Mouse (Mus musculus): ENCODE measurements at regions not wholly inside any gene's neighbourhood (a gene's known extent, or its start where the extent isn't known, plus 50 kb on each side); places are given as distances from the start of the nearest gene placed in this dataset.
A peak's percentile ranks its signal among the peaks of the same experiment; 100 is the strongest.
"Not testable (repeated sequence)": the region's sequence is repeated elsewhere in the genome, so short reads cannot be mapped to it uniquely, and the experiment has no call there.

GRCm38 (mm10) chr13:72299660-72300059, 329.0 kb upstream of the Irx2 start:
- ATAC-seq: no peak
- DNase-seq (ENCODE audit: low spot score): peak; percentile 9
- H3K4me2 ChIP-seq (ENCODE audit: low read depth, low read length): no peak overlapping the region
- no peak overlapping the region for H3K9ac ChIP-seq (replicated peaks; ENCODE audit: low read length)
- TF ChIP-seq CTCF (IDR thresholded peaks at IDR 0.05; ENCODE audit: low read depth): no peak
- H3K4me1 ChIP-seq (ENCODE audit: insufficient read depth, low read length): no peaks in the 10 kb centered on the region
- H3K36me3 ChIP-seq (ENCODE audit: insufficient read depth, low read length): no peaks in the 10 kb centered on the region
- no peak overlapping the region for H3K4me3 ChIP-seq (ENCODE audit: low read length)
- H3K9me3 ChIP-seq (ENCODE audit: low read length): no peaks in the 10 kb centered on the region
- H3K27ac ChIP-seq: no peak overlapping the region
- 19% methylated on average over 3 of the region's 3 CpGs for WGBS
- peaks cover 18% of the 10 kb centered on the region for H3K27me3 ChIP-seq (ENCODE audit: insufficient read depth, low read length)

- H3K27ac ChIP-seq: no peak overlapping the region
- ATAC-seq (no peak), DNase-seq (ENCODE audit: low spot score) (no peak)
- no peak overlapping the region; the same call in 1 of the 2 replicates for H3K4me2 ChIP-seq (ENCODE audit: low read depth, low read length)
- peaks cover 18% of the 10 kb centered on the region for H3K27me3 ChIP-seq (ENCODE audit: insufficient read depth, low read length)
- TF ChIP-seq CTCF (IDR thresholded peaks at IDR 0.05; ENCODE audit: low read depth): no peak
- H3K4me3 ChIP-seq (ENCODE audit: low read length): peak overlapping the region; percentile 16; the same call in 1 of the 2 replicates
- no peaks in the 10 kb centered on the region for H3K36me3 ChIP-seq (ENCODE audit: insufficient read depth, low read length)
- WGBS: 63% methylated on average over 7 of the region's 7 CpGs
- no peak overlapping the region for H3K9ac ChIP-seq (replicated peaks; ENCODE audit: low read length)
- H3K9me3 ChIP-seq (ENCODE audit: low read length): no peaks in the 10 kb centered on the region
- no peaks in the 10 kb centered on the region for H3K4me1 ChIP-seq (ENCODE audit: insufficient read depth, low read length)
Observed at GRCm38 (mm10) chr13:72301114-72301513, 327.5 kb upstream of the Irx2 start.

GRCm38 (mm10) chr13:72301841-72302240, 326.8 kb upstream of the Irx2 start:
- WGBS: 24% methylated on average over 15 of the region's 15 CpGs
- ATAC-seq (no peak), DNase-seq (ENCODE audit: low spot score) (peak; percentile 36)
- no peak overlapping the region for H3K9ac ChIP-seq (replicated peaks; ENCODE audit: low read length)
- no peaks in the 10 kb centered on the region for H3K36me3 ChIP-seq (ENCODE audit: insufficient read depth, low read length)
- no peak for TF ChIP-seq CTCF (IDR thresholded peaks at IDR 0.05; ENCODE audit: low read depth)
- H3K4me3 ChIP-seq (ENCODE audit: low read length): peak overlapping the region; percentile 16
- peak overlapping the region; percentile 51 for H3K4me2 ChIP-seq (ENCODE audit: low read depth, low read length)
- no peaks in the 10 kb centered on the region for H3K9me3 ChIP-seq (ENCODE audit: low read length)
- peaks cover 18% of the 10 kb centered on the region for H3K27me3 ChIP-seq (ENCODE audit: insufficient read depth, low read length)
- H3K27ac ChIP-seq: no peak overlapping the region
- no peaks in the 10 kb centered on the region for H3K4me1 ChIP-seq (ENCODE audit: insufficient read depth, low read length)

- Histone ChIP-seq H3K27ac (no peak overlapping the region), H3K9ac (replicated peaks; ENCODE audit: low read length) (no peak overlapping the region), H3K36me3 (ENCODE audit: insufficient read depth, low read length) (no peaks in the 10 kb centered on the region), H3K9me3 (ENCODE audit: low read length) (no peaks in the 10 kb centered on the region), H3K4me3 (ENCODE audit: low read length) (0 out of 2 replicates have a peak overlapping the region, but pooled peaks have one; percentile 16), H3K27me3 (ENCODE audit: insufficient read depth, low read length) (peaks cover 13% of the 10 kb centered on the region), H3K4me2 (ENCODE audit: low read depth, low read length) (peak overlapping the region; percentile 51), H3K4me1 (ENCODE audit: insufficient read depth, low read length) (no peaks in the 10 kb centered on the region)
- DNase-seq (ENCODE audit: low spot score) (no peak), ATAC-seq (no peak)
- 42% methylated on average over 19 of the region's 19 CpGs for WGBS
- no peak for TF ChIP-seq CTCF (IDR thresholded peaks at IDR 0.05; ENCODE audit: low read depth)
Observed at GRCm38 (mm10) chr13:72302436-72303125, 326.0 kb upstream of the Irx2 start.

- DNase-seq (ENCODE audit: low spot score): peak; percentile 42
Observed at GRCm38 (mm10) chr13:72303126-72303760, 325.4 kb upstream of the Irx2 start.

GRCm38 (mm10) chr13:72324041-72324690, 304.5 kb upstream of the Irx2 start:
- Histone ChIP-seq H3K36me3 (ENCODE audit: insufficient read depth, low read length) (no peaks in the 10 kb centered on the region), H3K27me3 (ENCODE audit: insufficient read depth, low read length) (no peaks in the 10 kb centered on the region), H3K4me2 (ENCODE audit: low read depth, low read length) (peak overlapping the region; percentile 40), H3K4me3 (ENCODE audit: low read length) (no peak overlapping the region), H3K9me3 (ENCODE audit: low read length) (no peaks in the 10 kb centered on the region), H3K4me1 (ENCODE audit: insufficient read depth, low read length) (peaks cover 3% of the 10 kb centered on the region; the same call in 1 of the 2 replicates), H3K27ac (no peak overlapping the region), H3K9ac (replicated peaks; ENCODE audit: low read length) (no peak overlapping the region)
- WGBS: 29% methylated on average over 10 of the region's 10 CpGs
- ATAC-seq: no peak
- TF ChIP-seq CTCF (IDR thresholded peaks at IDR 0.05; ENCODE audit: low read depth): no peak
- DNase-seq (ENCODE audit: low spot score): peak; percentile 61

More at GRCm38 (mm10) chr13:72303126-72303760, 325.4 kb upstream of the Irx2 start:
- TF ChIP-seq CTCF (IDR thresholded peaks at IDR 0.05; ENCODE audit: low read depth): no peak
- WGBS: 19% methylated on average over 15 of the region's 15 CpGs
- H3K27me3 ChIP-seq (ENCODE audit: insufficient read depth, low read length): peaks cover 11% of the 10 kb centered on the region
- H3K9ac ChIP-seq (replicated peaks; ENCODE audit: low read length): no peak overlapping the region
- no peak overlapping the region for H3K27ac ChIP-seq
- no peaks in the 10 kb centered on the region for H3K36me3 ChIP-seq (ENCODE audit: insufficient read depth, low read length)
- no peaks in the 10 kb centered on the region for H3K4me1 ChIP-seq (ENCODE audit: insufficient read depth, low read length)
- H3K9me3 ChIP-seq (ENCODE audit: low read length): no peaks in the 10 kb centered on the region
- no peak for ATAC-seq
- 0 out of 2 replicates have a peak overlapping the region, but pooled peaks have one; percentile 17 for H3K4me2 ChIP-seq (ENCODE audit: low read depth, low read length)
- H3K4me3 ChIP-seq (ENCODE audit: low read length): no peak overlapping the region

GRCm38 (mm10) chr13:72326201-72326600, 302.4 kb upstream of the Irx2 start:
- not testable (repeated sequence) for H3K4me2 ChIP-seq (ENCODE audit: low read depth, low read length); H3K4me3 ChIP-seq (ENCODE audit: low read length); H3K27me3 ChIP-seq (ENCODE audit: insufficient read depth, low read length); DNase-seq (ENCODE audit: low spot score); H3K9ac ChIP-seq (replicated peaks; ENCODE audit: low read length); H3K4me1 ChIP-seq (ENCODE audit: insufficient read depth, low read length); ATAC-seq; H3K9me3 ChIP-seq (ENCODE audit: low read length); H3K27ac ChIP-seq; H3K36me3 ChIP-seq (ENCODE audit: insufficient read depth, low read length)
- WGBS: 74% methylated on average over 1 of the region's 1 CpGs
